Mouse (Mus musculus): ENCODE data around the gene Sp9. TPM values are rescaled to one million over a fixed set of nuclear protein-coding genes. Genes with fewer than 3 reads are reported as not detected.

Gene Sp9
- polyA plus RNA-seq, 1 experiment from 2014 or later = 2.8 TPM

DNA sequence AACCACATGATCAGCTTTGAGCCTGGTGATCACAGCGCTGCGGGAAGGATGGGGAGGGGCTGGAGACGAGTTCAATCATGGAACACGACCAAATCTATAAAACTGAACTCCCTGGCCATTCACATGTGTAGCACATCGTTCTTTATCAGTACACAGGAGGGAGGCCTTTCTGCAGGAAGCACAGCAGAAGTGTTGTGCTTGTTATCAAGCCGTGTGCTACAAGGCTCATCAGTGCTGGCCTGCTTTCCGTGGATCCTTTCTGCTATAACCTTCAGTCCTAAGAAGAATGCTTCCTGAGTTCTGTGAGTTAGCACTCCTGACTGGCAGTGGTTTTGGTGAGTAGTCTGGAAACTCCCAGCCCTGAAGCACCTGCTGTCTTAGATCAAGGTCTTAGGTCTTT is 23.3 kb downstream of the Sp9 start:
- H3K4me3 ChIP-seq (ENCODE audit: low read depth, low read length) = no peak overlapping the region
- H3K9me3 ChIP-seq (ENCODE audit: control insufficient read depth, low read length) = no peaks in the 10 kb centered on the region
- H3K36me3 ChIP-seq (ENCODE audit: control insufficient read depth, insufficient read depth, low read length) = no peaks in the 10 kb centered on the region; the same call in 1 of the 2 replicates
- ATAC-seq (ENCODE audit: low FRiP score) = no peak
- WGBS = 88% methylated on average over 7 of the region's 7 CpGs
- DNase-seq (ENCODE audit: low spot score, missing footprints) = no peak
- H3K4me2 ChIP-seq = no peak overlapping the region
- H3K27ac ChIP-seq (ENCODE audit: low read depth, low read length) = no peak overlapping the region
- H3K27me3 ChIP-seq (ENCODE audit: control insufficient read depth, insufficient read depth, low read length) = no peaks in the 10 kb centered on the region
- no peak overlapping the region for H3K9ac ChIP-seq (ENCODE audit: low read length)
- no peaks in the 10 kb centered on the region for H3K4me1 ChIP-seq (ENCODE audit: control insufficient read depth, insufficient read depth, low read length)

DNA sequence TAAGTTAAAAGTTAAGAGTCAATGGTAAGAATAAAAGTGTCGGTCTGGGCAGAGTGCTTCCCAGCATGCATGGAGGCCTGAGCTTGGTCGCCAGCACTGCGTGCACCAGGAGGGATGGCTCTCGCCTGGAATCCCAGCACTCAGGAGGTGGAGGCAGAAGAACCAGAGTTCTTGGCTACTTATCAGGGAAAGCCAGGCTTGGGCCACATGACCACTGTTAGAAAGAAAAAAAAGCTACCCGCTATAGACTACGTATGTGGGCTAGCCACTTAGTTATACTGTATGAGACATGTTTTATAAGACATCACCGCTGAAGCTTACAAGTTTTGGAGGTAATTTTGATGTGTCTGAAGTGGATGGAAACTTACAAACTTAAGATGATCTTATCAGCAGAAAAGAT is 26.4 kb downstream of the Sp9 start:
- Histone ChIP-seq H3K36me3 (ENCODE audit: control insufficient read depth, insufficient read depth, low read length) (no peaks in the 10 kb centered on the region), H3K4me1 (ENCODE audit: control insufficient read depth, insufficient read depth, low read length) (no peaks in the 10 kb centered on the region), H3K9me3 (ENCODE audit: control insufficient read depth, low read length) (no peaks in the 10 kb centered on the region), H3K27ac (ENCODE audit: low read depth, low read length) (no peak overlapping the region), H3K4me2 (no peak overlapping the region), H3K27me3 (ENCODE audit: control insufficient read depth, insufficient read depth, low read length) (no peaks in the 10 kb centered on the region), H3K4me3 (ENCODE audit: low read depth, low read length) (no peak overlapping the region), H3K9ac (ENCODE audit: low read length) (no peak overlapping the region)
- no peak for ATAC-seq (ENCODE audit: low FRiP score)
- 84% methylated on average over 7 of the region's 7 CpGs for WGBS
- no peak for DNase-seq (ENCODE audit: low spot score, missing footprints)

DNA sequence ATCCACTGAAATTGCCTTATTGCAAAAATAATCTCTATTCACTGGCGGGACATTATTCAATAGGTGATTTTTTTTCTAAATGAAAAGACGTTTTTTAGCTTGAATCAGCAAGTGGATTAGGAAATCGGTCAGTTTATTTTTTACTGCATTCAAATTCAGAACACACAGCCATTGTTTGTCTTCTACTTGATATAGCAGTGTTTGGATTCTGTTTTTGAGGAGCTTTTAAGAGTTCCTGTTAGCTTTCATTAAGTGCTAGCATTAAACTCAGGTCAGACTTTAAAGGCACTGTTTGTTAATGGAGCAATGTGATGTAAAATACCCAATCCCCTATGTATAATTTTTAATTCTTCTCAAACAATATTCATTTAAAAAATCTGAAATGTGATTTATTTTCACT is 27.1 kb downstream of the Sp9 start:
- Histone ChIP-seq H3K4me3 (ENCODE audit: low read depth, low read length) (no peak overlapping the region), H3K9me3 (ENCODE audit: control insufficient read depth, low read length) (no peaks in the 10 kb centered on the region), H3K36me3 (ENCODE audit: control insufficient read depth, insufficient read depth, low read length) (no peaks in the 10 kb centered on the region), H3K9ac (ENCODE audit: low read length) (no peak overlapping the region), H3K4me2 (no peak overlapping the region), H3K27ac (ENCODE audit: low read depth, low read length) (no peak overlapping the region), H3K27me3 (ENCODE audit: control insufficient read depth, insufficient read depth, low read length) (no peaks in the 10 kb centered on the region), H3K4me1 (ENCODE audit: control insufficient read depth, insufficient read depth, low read length) (no peaks in the 10 kb centered on the region)
- no peak for DNase-seq (ENCODE audit: low spot score, missing footprints)
- ATAC-seq (ENCODE audit: low FRiP score) = no peak
- WGBS = 77% methylated on average over 3 of the region's 3 CpGs

DNA sequence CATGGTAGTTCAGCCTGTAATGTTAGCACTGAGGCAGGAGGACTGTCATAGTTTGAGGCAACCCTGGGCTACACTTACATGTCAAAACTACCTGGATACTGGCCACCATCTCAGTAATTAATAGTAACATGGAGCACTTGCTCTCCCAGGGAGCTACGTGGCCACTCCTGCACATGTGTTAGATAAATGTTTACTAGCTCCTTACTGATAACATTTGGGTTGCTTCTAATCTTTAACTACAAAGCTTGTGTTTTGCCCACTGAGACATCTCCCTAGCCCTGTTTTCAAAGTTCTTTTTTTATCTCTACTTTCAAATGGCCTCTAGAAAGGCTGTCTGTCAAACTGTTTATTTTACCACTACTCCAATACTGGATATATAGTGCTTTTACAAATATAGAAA is 30.3 kb downstream of the Sp9 start:
- Histone ChIP-seq H3K9ac (ENCODE audit: low read length) (no peak overlapping the region), H3K27ac (ENCODE audit: low read depth, low read length) (no peak overlapping the region), H3K4me2 (no peak overlapping the region), H3K4me1 (ENCODE audit: control insufficient read depth, insufficient read depth, low read length) (no peaks in the 10 kb centered on the region), H3K36me3 (ENCODE audit: control insufficient read depth, insufficient read depth, low read length) (0 out of 2 replicates have a peak, but pooled peaks cover 2% of the 10 kb centered on the region), H3K4me3 (ENCODE audit: low read depth, low read length) (no peak overlapping the region), H3K27me3 (ENCODE audit: control insufficient read depth, insufficient read depth, low read length) (no peaks in the 10 kb centered on the region), H3K9me3 (ENCODE audit: control insufficient read depth, low read length) (no peaks in the 10 kb centered on the region)
- 97% methylated on average over 1 of the region's 1 CpGs for WGBS
- DNase-seq (ENCODE audit: low spot score, missing footprints) (no peak), ATAC-seq (ENCODE audit: low FRiP score) (no peak)

DNA sequence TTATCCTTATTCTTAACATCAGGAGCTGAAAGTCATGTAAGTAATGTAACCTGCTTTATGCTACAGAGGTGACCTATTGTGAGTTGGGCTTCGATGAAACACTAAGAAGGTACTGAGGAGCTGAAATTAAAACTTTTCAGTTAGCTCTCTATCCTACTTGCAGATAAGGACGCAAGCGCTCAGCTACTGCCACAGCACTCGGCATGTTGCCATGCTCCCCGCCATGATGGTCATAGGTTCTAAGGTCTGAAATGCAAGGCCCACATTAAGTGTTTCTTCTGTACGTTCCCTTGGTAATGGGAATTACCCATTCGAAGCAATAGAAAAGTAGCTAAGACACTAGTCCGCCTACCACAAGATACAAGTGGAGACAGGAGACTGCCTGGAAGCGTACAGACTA is 31.0 kb downstream of the Sp9 start:
- Histone ChIP-seq H3K9ac (ENCODE audit: low read length) (no peak overlapping the region), H3K9me3 (ENCODE audit: control insufficient read depth, low read length) (no peaks in the 10 kb centered on the region), H3K4me1 (ENCODE audit: control insufficient read depth, insufficient read depth, low read length) (no peaks in the 10 kb centered on the region), H3K36me3 (ENCODE audit: control insufficient read depth, insufficient read depth, low read length) (0 out of 2 replicates have a peak, but pooled peaks cover 2% of the 10 kb centered on the region), H3K4me3 (ENCODE audit: low read depth, low read length) (no peak overlapping the region), H3K4me2 (no peak overlapping the region), H3K27me3 (ENCODE audit: control insufficient read depth, insufficient read depth, low read length) (no peaks in the 10 kb centered on the region), H3K27ac (ENCODE audit: low read depth, low read length) (no peak overlapping the region)
- no peak for ATAC-seq (ENCODE audit: low FRiP score)
- 93% methylated on average over 9 of the region's 9 CpGs for WGBS
- DNase-seq (ENCODE audit: low spot score, missing footprints) = no peak

DNA sequence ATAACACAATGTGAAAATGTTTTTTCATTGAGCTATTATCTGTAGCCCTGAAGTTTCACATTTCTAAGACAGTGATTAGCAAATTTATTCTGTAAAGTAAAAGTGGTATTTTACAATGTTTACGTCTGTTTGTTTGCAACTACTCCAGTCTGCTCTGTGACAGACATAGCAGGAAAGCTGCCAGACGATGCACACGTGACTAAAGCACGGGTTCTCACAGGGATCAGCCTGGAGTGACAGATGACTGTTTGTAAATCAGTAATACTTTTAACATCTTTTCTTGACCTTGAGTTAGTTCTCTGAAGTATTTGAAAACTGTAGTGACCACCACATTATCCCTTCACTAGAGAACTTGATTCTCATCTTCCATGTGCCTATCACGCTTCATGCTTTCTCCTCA is 32.8 kb downstream of the Sp9 start:
- 92% methylated on average over 5 of the region's 5 CpGs for WGBS

DNA sequence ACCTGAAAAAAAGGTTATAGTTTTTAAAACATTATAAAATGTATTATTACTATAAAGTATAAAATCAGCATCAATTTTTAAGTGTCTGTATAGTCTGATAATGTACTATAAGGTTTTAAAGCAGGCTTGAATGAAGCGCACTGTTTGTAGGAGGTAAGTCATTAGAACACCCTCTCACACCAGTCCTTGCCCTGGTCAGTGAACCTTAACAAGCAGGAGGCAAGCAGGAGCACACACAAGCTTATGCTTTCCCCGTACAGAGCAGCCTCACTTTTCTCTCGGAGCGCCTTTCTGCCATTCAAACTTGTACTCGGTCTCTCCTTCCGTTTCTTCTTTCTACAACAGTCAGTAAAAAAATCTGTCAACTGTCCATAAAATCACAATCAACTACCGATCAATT is 34.3 kb downstream of the Sp9 start:
- Histone ChIP-seq H3K4me1 (ENCODE audit: control insufficient read depth, insufficient read depth, low read length) (no peaks in the 10 kb centered on the region), H3K4me3 (ENCODE audit: low read depth, low read length) (no peak overlapping the region), H3K9me3 (ENCODE audit: control insufficient read depth, low read length) (no peaks in the 10 kb centered on the region), H3K27ac (ENCODE audit: low read depth, low read length) (no peak overlapping the region), H3K36me3 (ENCODE audit: control insufficient read depth, insufficient read depth, low read length) (0 out of 2 replicates have a peak, but pooled peaks cover 2% of the 10 kb centered on the region), H3K27me3 (ENCODE audit: control insufficient read depth, insufficient read depth, low read length) (no peaks in the 10 kb centered on the region), H3K4me2 (no peak overlapping the region), H3K9ac (ENCODE audit: low read length) (no peak overlapping the region)
- DNase-seq (ENCODE audit: low spot score, missing footprints) (no peak), ATAC-seq (ENCODE audit: low FRiP score) (no peak)
- 91% methylated on average over 7 of the region's 7 CpGs for WGBS

More for the DNA sequence above, 32.8 kb downstream of the Sp9 start:
- ATAC-seq (ENCODE audit: low FRiP score) (no peak), DNase-seq (ENCODE audit: low spot score, missing footprints) (no peak)
- Histone ChIP-seq H3K4me3 (ENCODE audit: low read depth, low read length) (no peak overlapping the region), H3K27ac (ENCODE audit: low read depth, low read length) (no peak overlapping the region), H3K36me3 (ENCODE audit: control insufficient read depth, insufficient read depth, low read length) (0 out of 2 replicates have a peak, but pooled peaks cover 2% of the 10 kb centered on the region), H3K4me1 (ENCODE audit: control insufficient read depth, insufficient read depth, low read length) (no peaks in the 10 kb centered on the region), H3K4me2 (no peak overlapping the region), H3K27me3 (ENCODE audit: control insufficient read depth, insufficient read depth, low read length) (no peaks in the 10 kb centered on the region), H3K9me3 (ENCODE audit: control insufficient read depth, low read length) (no peaks in the 10 kb centered on the region), H3K9ac (ENCODE audit: low read length) (no peak overlapping the region)

DNA sequence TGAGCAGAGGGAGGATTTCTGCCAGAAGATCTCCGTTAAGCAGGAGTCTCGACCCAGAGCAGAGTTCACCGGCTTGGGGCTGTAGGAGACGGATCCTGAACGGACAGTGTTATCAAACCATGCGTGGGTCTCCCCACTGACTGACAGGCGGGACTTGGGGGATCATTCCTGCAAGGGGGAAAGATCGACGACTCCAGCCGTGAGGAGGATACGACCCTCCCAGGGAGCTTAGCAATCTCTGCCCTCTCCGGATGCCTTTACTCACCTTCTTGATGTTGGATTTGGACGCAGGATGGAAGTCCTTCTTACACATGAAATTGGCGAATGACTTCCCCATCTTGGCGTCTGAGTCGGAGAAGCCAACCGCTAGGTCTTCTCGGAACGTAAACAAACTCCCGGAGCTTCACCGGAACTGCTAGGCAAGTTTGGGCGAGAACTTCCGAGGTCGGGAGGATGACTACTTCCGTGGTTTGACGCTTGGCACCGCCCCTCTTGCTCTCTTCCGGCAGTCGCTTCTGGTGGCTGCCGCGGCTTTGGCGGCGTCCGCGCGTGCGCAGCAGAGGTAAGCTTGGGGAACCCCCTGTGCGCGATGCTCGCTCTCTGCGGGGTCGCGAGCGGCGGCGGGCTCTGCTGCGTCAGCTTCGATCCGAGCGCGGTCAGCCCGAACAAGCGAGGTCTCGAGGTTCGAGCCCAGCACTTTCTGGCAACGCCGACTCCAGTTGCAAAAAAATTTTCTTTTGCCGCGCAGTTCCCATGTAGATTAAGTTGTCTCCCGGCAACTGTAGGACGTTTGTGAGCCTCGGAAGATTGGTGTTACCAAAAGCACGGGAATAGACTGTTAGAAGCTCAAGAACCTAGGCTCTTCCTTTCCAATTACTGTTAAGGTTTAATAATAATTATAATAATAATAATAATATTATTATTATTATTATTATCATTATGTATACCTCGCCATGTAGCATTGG is 40.7 kb downstream of the Sp9 start, which contains the start of the genes Scrn3 and Cir1:
TSS of gene Scrn3 (plus strand) at position 450 of the 965 bp plus-strand sequence.
TSS of gene Cir1 (minus strand) at position 550 of the 965 bp plus-strand sequence.
- Histone ChIP-seq H3K9me3 (ENCODE audit: control insufficient read depth, low read length) (no peaks in the 10 kb centered on the region), H3K4me2 (peak within 1 kb of the TSS; percentile 83), H3K4me3 (ENCODE audit: low read depth, low read length) (peak within 1 kb of the TSS; percentile 82), H3K4me1 (ENCODE audit: control insufficient read depth, insufficient read depth, low read length) (peaks cover 6% of the 10 kb centered on the region), H3K9ac (ENCODE audit: low read length) (peak within 1 kb of the TSS; percentile 65), H3K27me3 (ENCODE audit: control insufficient read depth, insufficient read depth, low read length) (no peaks in the 10 kb centered on the region), H3K27ac (ENCODE audit: low read depth, low read length) (no peak within 1 kb of the TSS), H3K36me3 (ENCODE audit: control insufficient read depth, insufficient read depth, low read length) (no peaks in the 10 kb centered on the region)
- peak; percentile 97 for ATAC-seq (ENCODE audit: low FRiP score)
- WGBS = under 1% methylated on average over 64 of the region's 64 CpGs
- DNase-seq (ENCODE audit: low spot score, missing footprints) = peak; percentile 99

DNA sequence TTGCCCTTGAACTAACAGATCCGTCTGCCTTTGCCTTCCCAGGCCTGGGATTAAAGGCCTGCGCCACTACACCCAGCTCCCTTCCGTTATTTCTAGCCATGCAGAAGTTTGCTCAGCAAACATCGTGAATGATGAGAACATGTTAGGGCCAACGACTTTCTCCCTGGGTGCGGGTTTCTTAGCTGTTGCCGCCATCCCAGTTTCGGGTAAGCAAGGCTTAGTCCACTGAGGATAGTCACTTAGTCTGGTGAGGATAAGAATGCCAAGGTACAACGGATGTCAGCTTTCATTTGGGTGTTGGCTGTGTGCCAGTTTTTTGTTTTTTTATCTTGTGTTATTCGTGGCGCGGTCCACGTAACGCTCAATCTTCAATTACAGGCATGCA is 41.4 kb downstream of the Sp9 start:
- DNase-seq (ENCODE audit: low spot score, missing footprints) (peak; percentile 92), ATAC-seq (ENCODE audit: low FRiP score) (peak; percentile 65)
- no peaks in the 10 kb centered on the region for H3K36me3 ChIP-seq (ENCODE audit: control insufficient read depth, insufficient read depth, low read length)
- H3K27me3 ChIP-seq (ENCODE audit: control insufficient read depth, insufficient read depth, low read length) = no peaks in the 10 kb centered on the region
- no peaks in the 10 kb centered on the region for H3K9me3 ChIP-seq (ENCODE audit: control insufficient read depth, low read length)
- 47% methylated on average over 14 of the region's 14 CpGs for WGBS
- H3K9ac ChIP-seq (ENCODE audit: low read length) = peak overlapping the region; percentile 65
- H3K4me1 ChIP-seq (ENCODE audit: control insufficient read depth, insufficient read depth, low read length) = peaks cover 6% of the 10 kb centered on the region
- H3K27ac ChIP-seq (ENCODE audit: low read depth, low read length) = no peak overlapping the region
- H3K4me3 ChIP-seq (ENCODE audit: low read depth, low read length) = peak overlapping the region; percentile 82
- H3K4me2 ChIP-seq = peak overlapping the region; percentile 50

Measured in midbrain, embryonic 11.5 days (tissue).